Mouse (Mus musculus): ENCODE measurements around the gene Baat. TPM values are rescaled to one million over a fixed set of nuclear protein-coding genes. Genes with fewer than 3 reads are reported as not detected.
A peak's percentile ranks its signal among the peaks of the same experiment; 100 is the strongest.
"Not testable (repeated sequence)": the region's sequence is repeated elsewhere in the genome, so short reads cannot be mapped to it uniquely, and the experiment has no call there.

Baat gene
- polyA plus RNA-seq, 1 experiment from 2014 or later, result 0.17 TPM

- WGBS, result 19% methylated on average over 18 of the region's 19 CpGs
- ATAC-seq (ENCODE audit: low FRiP score, low TSS enrichment) (no peak; the same call in 1 of the 2 replicates), DNase-seq (peak; percentile 54)
- H3K4me2 ChIP-seq (ENCODE audit: low read length), result peak overlapping the region; percentile 46
- H3K27ac ChIP-seq (replicated peaks; ENCODE audit: low read depth, low read length), result no peak overlapping the region
- H3K4me3 ChIP-seq (replicated peaks; ENCODE audit: low read depth, low read length), result peak overlapping the region; percentile 22
- no peaks in the 10 kb centered on the region for H3K9me3 ChIP-seq (ENCODE audit: control insufficient read depth, low read length)
- H3K9ac ChIP-seq (replicated peaks; ENCODE audit: low read length), result no peak overlapping the region
- H3K4me1 ChIP-seq (ENCODE audit: control insufficient read depth, insufficient read depth, low read length), result peaks cover 5% of the 10 kb centered on the region
- no peaks in the 10 kb centered on the region for H3K27me3 ChIP-seq (ENCODE audit: control insufficient read depth, insufficient read depth, low read length)
- H3K36me3 ChIP-seq (ENCODE audit: control insufficient read depth, insufficient read depth, low read length), result no peaks in the 10 kb centered on the region
These were observed 28.1 kb downstream of the Baat start for GRCm38 (mm10) chr4:49478118-49478877.

GRCm38 (mm10) chr4:49474583-49474982, 31.8 kb downstream of the Baat start:
- ATAC-seq (ENCODE audit: low FRiP score, low TSS enrichment) (no peak), DNase-seq (no peak)
- Histone ChIP-seq H3K27me3 (ENCODE audit: control insufficient read depth, insufficient read depth, low read length) (no peaks in the 10 kb centered on the region), H3K36me3 (ENCODE audit: control insufficient read depth, insufficient read depth, low read length) (no peaks in the 10 kb centered on the region), H3K4me1 (ENCODE audit: control insufficient read depth, insufficient read depth, low read length) (peaks cover 5% of the 10 kb centered on the region), H3K27ac (replicated peaks; ENCODE audit: low read depth, low read length) (no peak overlapping the region), H3K9me3 (ENCODE audit: control insufficient read depth, low read length) (no peaks in the 10 kb centered on the region), H3K4me3 (replicated peaks; ENCODE audit: low read depth, low read length) (no peak overlapping the region), H3K4me2 (ENCODE audit: low read length) (no peak overlapping the region), H3K9ac (replicated peaks; ENCODE audit: low read length) (no peak overlapping the region)

- DNase-seq (no peak), ATAC-seq (ENCODE audit: low FRiP score, low TSS enrichment) (no peak)
- H3K36me3 ChIP-seq (ENCODE audit: control insufficient read depth, insufficient read depth, low read length), result no peaks in the 10 kb centered on the region
- no peak within 1 kb of the TSS for H3K4me2 ChIP-seq (ENCODE audit: low read length)
- no peaks in the 10 kb centered on the region for H3K9me3 ChIP-seq (ENCODE audit: control insufficient read depth, low read length)
- H3K27me3 ChIP-seq (ENCODE audit: control insufficient read depth, insufficient read depth, low read length), result no peaks in the 10 kb centered on the region
- no peak within 1 kb of the TSS for H3K27ac ChIP-seq (replicated peaks; ENCODE audit: low read depth, low read length)
- peaks cover 4% of the 10 kb centered on the region for H3K4me1 ChIP-seq (ENCODE audit: control insufficient read depth, insufficient read depth, low read length)
- no peak within 1 kb of the TSS for H3K9ac ChIP-seq (replicated peaks; ENCODE audit: low read length)
- H3K4me3 ChIP-seq (replicated peaks; ENCODE audit: low read depth, low read length), result no peak within 1 kb of the TSS
- WGBS, result 39% methylated on average over 3 of the region's 3 CpGs
These were observed 32.8 kb downstream of the Baat start, which contains the start of gene Acnat1 for GRCm38 (mm10) chr4:49473435-49474100. Acnat1 (minus strand) TSS chr4:49473912.

- H3K27ac ChIP-seq (replicated peaks; ENCODE audit: low read depth, low read length), result no peak overlapping the region
- H3K36me3 ChIP-seq (ENCODE audit: control insufficient read depth, insufficient read depth, low read length), result no peaks in the 10 kb centered on the region
- no peak overlapping the region for H3K4me3 ChIP-seq (replicated peaks; ENCODE audit: low read depth, low read length)
- no peak overlapping the region for H3K4me2 ChIP-seq (ENCODE audit: low read length)
- H3K27me3 ChIP-seq (ENCODE audit: control insufficient read depth, insufficient read depth, low read length), result no peaks in the 10 kb centered on the region
- H3K9me3 ChIP-seq (ENCODE audit: control insufficient read depth, low read length), result no peaks in the 10 kb centered on the region
- H3K4me1 ChIP-seq (ENCODE audit: control insufficient read depth, insufficient read depth, low read length), result no peaks in the 10 kb centered on the region
- WGBS, result 86% methylated on average over 3 of the region's 3 CpGs
- H3K9ac ChIP-seq (replicated peaks; ENCODE audit: low read length), result no peak overlapping the region
- ATAC-seq (ENCODE audit: low FRiP score, low TSS enrichment) (no peak), DNase-seq (no peak)
These were observed 36.8 kb downstream of the Baat start for GRCm38 (mm10) chr4:49469435-49470151.

- H3K4me3 ChIP-seq (replicated peaks; ENCODE audit: low read depth, low read length), result no peak overlapping the region
- no peaks in the 10 kb centered on the region for H3K4me1 ChIP-seq (ENCODE audit: control insufficient read depth, insufficient read depth, low read length)
- no peak for ATAC-seq (ENCODE audit: low FRiP score, low TSS enrichment)
- H3K4me2 ChIP-seq (ENCODE audit: low read length), result no peak overlapping the region
- H3K9me3 ChIP-seq (ENCODE audit: control insufficient read depth, low read length), result no peaks in the 10 kb centered on the region
- WGBS, result 93% methylated on average over 6 of the region's 6 CpGs
- no peaks in the 10 kb centered on the region for H3K27me3 ChIP-seq (ENCODE audit: control insufficient read depth, insufficient read depth, low read length)
- DNase-seq, result no peak
- H3K9ac ChIP-seq (replicated peaks; ENCODE audit: low read length), result no peak overlapping the region
- no peak overlapping the region for H3K27ac ChIP-seq (replicated peaks; ENCODE audit: low read depth, low read length)
- H3K36me3 ChIP-seq (ENCODE audit: control insufficient read depth, insufficient read depth, low read length), result no peaks in the 10 kb centered on the region
These were observed 39.0 kb downstream of the Baat start for GRCm38 (mm10) chr4:49467360-49467759.

GRCm38 (mm10) chr4:49456171-49456570, 50.2 kb downstream of the Baat start:
- Histone ChIP-seq H3K9ac (replicated peaks; ENCODE audit: low read length) (no peak overlapping the region), H3K4me1 (ENCODE audit: control insufficient read depth, insufficient read depth, low read length) (no peaks in the 10 kb centered on the region), H3K4me3 (replicated peaks; ENCODE audit: low read depth, low read length) (no peak overlapping the region), H3K27me3 (ENCODE audit: control insufficient read depth, insufficient read depth, low read length) (no peaks in the 10 kb centered on the region), H3K27ac (replicated peaks; ENCODE audit: low read depth, low read length) (no peak overlapping the region), H3K36me3 (ENCODE audit: control insufficient read depth, insufficient read depth, low read length) (no peaks in the 10 kb centered on the region), H3K9me3 (ENCODE audit: control insufficient read depth, low read length) (no peaks in the 10 kb centered on the region), H3K4me2 (ENCODE audit: low read length) (no peak overlapping the region)
- DNase-seq, result no peak
- ATAC-seq (ENCODE audit: low FRiP score, low TSS enrichment), result no peak
- WGBS, result 79% methylated on average over 2 of the region's 2 CpGs

- Histone ChIP-seq H3K27ac (replicated peaks; ENCODE audit: low read depth, low read length) (no peak overlapping the region), H3K27me3 (ENCODE audit: control insufficient read depth, insufficient read depth, low read length) (no peaks in the 10 kb centered on the region), H3K4me2 (ENCODE audit: low read length) (no peak overlapping the region), H3K4me1 (ENCODE audit: control insufficient read depth, insufficient read depth, low read length) (no peaks in the 10 kb centered on the region), H3K9ac (replicated peaks; ENCODE audit: low read length) (no peak overlapping the region), H3K9me3 (ENCODE audit: control insufficient read depth, low read length) (no peaks in the 10 kb centered on the region), H3K4me3 (replicated peaks; ENCODE audit: low read depth, low read length) (no peak overlapping the region), H3K36me3 (ENCODE audit: control insufficient read depth, insufficient read depth, low read length) (no peaks in the 10 kb centered on the region)
- ATAC-seq (ENCODE audit: low FRiP score, low TSS enrichment), result no peak
- no peak for DNase-seq
- 88% methylated on average over 1 of the region's 1 CpGs for WGBS
These were observed 54.4 kb downstream of the Baat start for GRCm38 (mm10) chr4:49451848-49452551.

GRCm38 (mm10) chr4:49451133-49451847, 55.1 kb downstream of the Baat start:
- not testable (repeated sequence) for H3K27ac ChIP-seq (replicated peaks; ENCODE audit: low read depth, low read length); H3K27me3 ChIP-seq (ENCODE audit: control insufficient read depth, insufficient read depth, low read length); H3K36me3 ChIP-seq (ENCODE audit: control insufficient read depth, insufficient read depth, low read length); ATAC-seq (ENCODE audit: low FRiP score, low TSS enrichment); H3K4me2 ChIP-seq (ENCODE audit: low read length); H3K9ac ChIP-seq (replicated peaks; ENCODE audit: low read length); H3K4me3 ChIP-seq (replicated peaks; ENCODE audit: low read depth, low read length); DNase-seq; H3K4me1 ChIP-seq (ENCODE audit: control insufficient read depth, insufficient read depth, low read length); H3K9me3 ChIP-seq (ENCODE audit: control insufficient read depth, low read length)
- WGBS, result 40% methylated on average over 1 of the region's 1 CpGs

Measured in midbrain, embryonic 14.5 days (tissue).